Mouse (Mus musculus): ENCODE data around the gene Cluh.

Gene Cluh

GRCm38 (mm10) chr11:74648676-74649075 lies 619 bp upstream of the Cluh start:
- DNase-seq: no peak

GRCm38 (mm10) chr11:74649647-74650551 lies 604 bp downstream of the Cluh start:
- DNase-seq: no peak

- DNase-seq: no peak
Measured at GRCm38 (mm10) chr11:74650576-74651100, 1.3 kb downstream of the Cluh start.

- no peak for DNase-seq
Measured at GRCm38 (mm10) chr11:74652791-74653191, 3.5 kb downstream of the Cluh start.

GRCm38 (mm10) chr11:74653385-74653784 lies 4.1 kb downstream of the Cluh start:
- no peak for DNase-seq

- no peak for DNase-seq
Measured at GRCm38 (mm10) chr11:74655941-74656340, 6.6 kb downstream of the Cluh start.

GRCm38 (mm10) chr11:74660336-74660735 lies 11.0 kb downstream of the Cluh start:
- no peak for DNase-seq

- no peak for DNase-seq
Measured at GRCm38 (mm10) chr11:74661641-74662040, 12.3 kb downstream of the Cluh start.

GRCm38 (mm10) chr11:74662221-74662620 lies 12.9 kb downstream of the Cluh start:
- no peak for DNase-seq

GRCm38 (mm10) chr11:74664279-74664678 lies 15.0 kb downstream of the Cluh start:
- DNase-seq: no peak

- no peak for DNase-seq
Measured at GRCm38 (mm10) chr11:74664906-74665305, 15.6 kb downstream of the Cluh start.

GRCm38 (mm10) chr11:74665631-74666283 lies 16.5 kb downstream of the Cluh start:
- no peak for DNase-seq

GRCm38 (mm10) chr11:74666284-74666652 lies 17.0 kb downstream of the Cluh start:
- no peak for DNase-seq

- DNase-seq: no peak
Measured at GRCm38 (mm10) chr11:74666776-74667581, 17.7 kb downstream of the Cluh start.

- DNase-seq: no peak
Measured at GRCm38 (mm10) chr11:74667582-74668010, 18.3 kb downstream of the Cluh start.

- DNase-seq: no peak
Measured at GRCm38 (mm10) chr11:74668466-74668865, 19.2 kb downstream of the Cluh start.

- no peak for DNase-seq
Measured at GRCm38 (mm10) chr11:74668971-74669370, 19.7 kb downstream of the Cluh start.

- DNase-seq: no peak
Measured at GRCm38 (mm10) chr11:74670151-74670550, 20.9 kb downstream of the Cluh start.

GRCm38 (mm10) chr11:74671013-74671412 lies 21.7 kb downstream of the Cluh start:
- no peak for DNase-seq

GRCm38 (mm10) chr11:74671839-74672238 lies 22.5 kb downstream of the Cluh start:
- no peak for DNase-seq

- no peak for DNase-seq
Measured at GRCm38 (mm10) chr11:74672901-74673513, 23.7 kb downstream of the Cluh start.

GRCm38 (mm10) chr11:74673561-74673960 lies 24.3 kb downstream of the Cluh start:
- no peak for DNase-seq

- no peak for DNase-seq
Measured at GRCm38 (mm10) chr11:74674713-74675112, 25.4 kb downstream of the Cluh start.
